Mouse (Mus musculus): ENCODE data around the gene Fam229b. TPM values are rescaled to one million over a fixed set of nuclear protein-coding genes. Genes with fewer than 3 reads are reported as not detected.

The Fam229b gene
- total RNA-seq, 2 experiments from 2014 or later, result 15.0 to 16.0 TPM

- intact Hi-C loops (cut with DNase I), result no loop called here
- DNase-seq (ENCODE audit: low spot score in 2 of 2), result no peak
Observed at GRCm38 (mm10) chr10:39141401-39141800, 7.7 kb upstream of the Fam229b start.

- DNase-seq (ENCODE audit: low spot score in 2 of 2), result no peak
- intact Hi-C loops (cut with DNase I), result no loop called here
Observed at GRCm38 (mm10) chr10:39140843-39141242, 7.1 kb upstream of the Fam229b start.

- no peak for DNase-seq (ENCODE audit: low spot score in 2 of 2)
- intact Hi-C loops (cut with DNase I), result no loop called here
Observed at GRCm38 (mm10) chr10:39138761-39139160, 5.0 kb upstream of the Fam229b start.

GRCm38 (mm10) chr10:39137766-39138165 is 4.1 kb upstream of the Fam229b start:
- intact Hi-C loops (cut with DNase I), result no loop called here
- no peak for DNase-seq (ENCODE audit: low spot score in 2 of 2)

GRCm38 (mm10) chr10:39121412-39121811 is 12.3 kb downstream of the Fam229b start:
- no peak for DNase-seq (ENCODE audit: low spot score in 2 of 2)
- intact Hi-C loops (cut with DNase I), result no loop called here

- intact Hi-C loops (cut with DNase I), result no loop called here
- no peak for DNase-seq (ENCODE audit: low spot score in 2 of 2)
Observed at GRCm38 (mm10) chr10:39109489-39109874, 24.2 kb downstream of the Fam229b start.

GRCm38 (mm10) chr10:39108837-39109488 is 24.8 kb downstream of the Fam229b start:
- intact Hi-C loops (cut with DNase I), result no loop called here
- DNase-seq (ENCODE audit: low spot score in 2 of 2), result no peak

- intact Hi-C loops (cut with DNase I), result no loop called here
- DNase-seq (ENCODE audit: low spot score in 2 of 2), result no peak
Observed at GRCm38 (mm10) chr10:39106935-39107334, 26.8 kb downstream of the Fam229b start.

- DNase-seq (ENCODE audit: low spot score in 2 of 2), result no peak
- intact Hi-C loops (cut with DNase I), result no loop called here
Observed at GRCm38 (mm10) chr10:39106413-39106812, 27.3 kb downstream of the Fam229b start.

GRCm38 (mm10) chr10:39104803-39105449 is 28.8 kb downstream of the Fam229b start:
- intact Hi-C loops (cut with DNase I), result no loop called here
- DNase-seq (ENCODE audit: low spot score in 2 of 2), result no peak

- intact Hi-C loops (cut with DNase I), result no loop called here
- no peak for DNase-seq (ENCODE audit: low spot score in 2 of 2)
Observed at GRCm38 (mm10) chr10:39098746-39099145, 35.0 kb downstream of the Fam229b start.

- DNase-seq (ENCODE audit: low spot score in 2 of 2), result peak in 1 of 2 experiments; percentile 33
Observed at GRCm38 (mm10) chr10:39096981-39097380, 36.7 kb downstream of the Fam229b start.

GRCm38 (mm10) chr10:39072048-39072447 is 61.7 kb downstream of the Fam229b start:
- no peak for DNase-seq (ENCODE audit: low spot score in 2 of 2)
- intact Hi-C loops (cut with DNase I), result no loop called here

More at GRCm38 (mm10) chr10:39096981-39097380, 36.7 kb downstream of the Fam229b start:
- intact Hi-C loops (cut with DNase I), result no loop called here

Other genes with a start within 250 kb of the Fam229b start
- gene Lama4, start 168.4 kb downstream of the Fam229b start, total RNA-seq (2021), result 10 to 100 TPM; 10.4 to 11.7 TPM
- 1 to 10 TPM; 1.3 to 1.9 TPM for gene Tube1, start 62 bp upstream of the Fam229b start, total RNA-seq (2021)
- gene Ccn6, start 29.9 kb upstream of the Fam229b start, total RNA-seq (2021), result under 1 TPM; 0.25 to 0.39 TPM
- gene Fyn, start 234.9 kb upstream of the Fam229b start, total RNA-seq (2021), result 100 to 1,000 TPM; 128 to 136 TPM

All from left cerebral cortex, postnatal 25 days (tissue).